Mouse (Mus musculus) G1E (cell line): Measurements from ENCODE around the gene Hebp1.

Experiments used
- CTCF ChIP-seq: IDR thresholded peaks from 2 replicates; pipeline ENCODE4 v1.5.1; 2012; ENCODE audit warnings: low read depth, low read length, inconsistent platforms, mixed read lengths
- GATA1 ChIP-seq: IDR thresholded peaks from 2 replicates; pipeline ENCODE4 v1.6.1; 2012; ENCODE audit warnings: borderline replicate concordance, low read length, inconsistent platforms, mixed read lengths
- GATA2 ChIP-seq: IDR thresholded peaks from 2 replicates; pipeline ENCODE4 v1.6.1; 2012; ENCODE audit warnings: low read depth, low read length, inconsistent platforms, borderline replicate concordance
- POLR2AphosphoS5 ChIP-seq: IDR thresholded peaks from 2 replicates; pipeline ENCODE4 v1.6.1; 2012; ENCODE audit warnings: low read depth, low read length, inconsistent platforms; ENCODE audit not compliant: insufficient replicate concordance

DNA sequence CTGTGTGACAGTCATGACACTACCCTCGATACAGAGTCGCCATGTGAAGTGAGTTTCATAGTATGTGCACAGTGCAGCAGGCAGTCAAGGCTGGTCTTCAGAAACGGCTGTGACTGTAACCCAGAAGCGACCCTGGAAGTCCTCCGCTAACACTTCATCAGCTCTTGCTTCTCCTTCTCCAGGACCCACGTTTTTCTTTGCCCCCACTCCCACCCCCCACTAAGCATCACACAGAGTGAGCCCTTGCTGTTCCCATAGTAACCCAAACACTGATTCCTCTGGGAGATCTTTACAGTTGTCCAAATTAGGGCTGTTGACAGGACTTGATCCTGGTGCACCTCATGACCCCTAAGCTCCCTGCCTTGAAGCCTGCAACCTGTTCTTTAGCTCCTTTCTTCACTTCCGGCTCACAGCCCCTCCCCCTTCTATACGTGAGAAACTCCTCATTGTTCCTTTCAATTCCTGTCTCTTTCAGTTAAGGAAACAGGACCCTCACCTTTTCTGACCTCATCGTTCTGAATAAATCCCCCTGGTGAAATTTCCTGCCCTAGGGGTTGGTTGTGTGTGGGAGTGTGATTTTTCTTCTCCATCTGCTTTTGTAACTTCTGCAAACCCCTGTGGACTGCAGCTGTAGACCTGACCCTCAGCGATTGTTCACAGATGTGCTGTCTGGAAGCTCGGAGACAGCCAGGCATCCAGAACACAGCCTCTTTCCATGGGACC is 61.2 kb downstream of the Hebp1 start:
- TF ChIP-seq CTCF (no peak), POLR2AphosphoS5 (no peak), GATA2 (no peak), GATA1 (no peak)
